ENCODE assay signal across 9 mouse cellular contexts in the genomic region with DNA sequence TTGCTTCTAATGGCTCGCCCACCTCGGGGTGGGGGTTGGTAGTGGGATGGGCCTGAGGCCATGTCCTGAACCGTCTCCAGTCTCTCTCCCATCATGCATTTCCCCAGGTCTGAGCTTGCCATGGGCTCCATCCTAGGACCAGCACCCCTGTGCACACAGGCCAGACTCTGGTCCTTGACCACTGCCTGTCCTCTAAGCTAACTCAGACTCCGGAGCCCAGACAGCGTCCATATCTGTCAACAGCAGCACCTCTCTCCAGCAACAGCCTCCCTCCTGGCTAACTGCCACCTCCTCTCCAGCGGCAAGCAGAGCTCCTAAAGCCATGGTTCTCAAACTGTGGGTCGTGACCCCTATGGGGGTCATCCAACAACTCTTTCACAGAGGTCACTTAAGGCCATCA. TPM values are rescaled to one million over a fixed set of nuclear protein-coding genes. Genes with fewer than 3 reads are reported as not detected.
A peak's percentile ranks its signal among the peaks of the same experiment; 100 is the strongest.
DNase-seq lines count a peak whose midpoint lies in the region; ATAC-seq and TF ChIP-seq lines count a peak whose summit lies in the region.
"Had no signal": no experiment of that assay in that cellular context is flagged by ENCODE, and none has a peak within 500 bp of the region (broad histone marks: within the 10 kb centered on the region; RNA-seq: fewer than 3 reads in every experiment).

No protein-coding gene starts in this region.

- H3K4me3 ChIP-seq in hindbrain, embryonic 10.5 days, result peak overlapping the region; percentile 47
- H3K4me3 ChIP-seq in hindbrain, postnatal 0 days (ENCODE audit: low read length), result no peak overlapping the region
- peak overlapping the region in 1 of 2 experiments; percentile 26; a peak in 1 of 4 replicates for H3K4me3 ChIP-seq in MEL (ENCODE audit: control insufficient read depth in 1 of 2, insufficient read depth in 1 of 2, low read depth in 2 of 2, low read length in 2 of 2)
- no peak overlapping the region for H3K4me3 ChIP-seq in forebrain, embryonic 13.5 days

- TF ChIP-seq POLR2A in MEL (IDR thresholded peaks at IDR 0.05; ENCODE audit: control insufficient read depth in 1 of 2, insufficient read depth in 1 of 2, low read depth in 1 of 2, low read length in 2 of 2, poor library complexity in 1 of 2), result no peak

- peak in 1 of 2 experiments; percentile 33; a peak in 1 of 4 replicates for TF ChIP-seq EP300 in MEL (IDR thresholded peaks at IDR 0.05; ENCODE audit: low read depth in 1 of 2, low read length in 2 of 2)

- no peak overlapping the region for H3K9ac ChIP-seq in hindbrain, postnatal 0 days (replicated peaks; ENCODE audit: low read length)
- H3K9ac ChIP-seq in MEL (ENCODE audit: control insufficient read depth, low read depth, low read length, poor library complexity, severe bottlenecking), result no peak overlapping the region
- H3K9ac ChIP-seq in forebrain, embryonic 13.5 days, result 0 out of 2 replicates have a peak overlapping the region, but pooled peaks have one; percentile 37

- no peak for DNase-seq in hindbrain, embryonic 10.5 days (ENCODE audit: low spot score)
- DNase-seq in hindbrain, postnatal 0 days (ENCODE audit: low spot score), result no peak
- peak; percentile 47 for DNase-seq in MEL (ENCODE audit: low read depth, low spot score)
- no peak for DNase-seq in right cerebral cortex, postnatal 14 days
- DNase-seq in thymus, postnatal 10 days (ENCODE audit: low spot score in 2 of 2), result no peak
- no peak for DNase-seq in cerebellum, adult 18-20 months

- ATAC-seq in hindbrain, postnatal 0 days, result no peak
- ATAC-seq in forebrain, embryonic 13.5 days, result peak; percentile 32; the same call in 1 of the 2 replicates
- peak; percentile 58 for ATAC-seq in megakaryocyte progenitor cell, adult 5-6 weeks (replicated peaks; ENCODE audit: poor library complexity)

- H3K9me3 ChIP-seq in hindbrain, embryonic 10.5 days, result no peaks in the 10 kb centered on the region
- no peaks in the 10 kb centered on the region for H3K9me3 ChIP-seq in hindbrain, postnatal 0 days (ENCODE audit: low read length)
- no peaks in the 10 kb centered on the region for H3K9me3 ChIP-seq in MEL (replicated peaks; ENCODE audit: insufficient read depth, low read length)
- H3K9me3 ChIP-seq in forebrain, embryonic 13.5 days (replicated peaks), result no peaks in the 10 kb centered on the region

- H3K4me2 ChIP-seq in hindbrain, postnatal 0 days (ENCODE audit: low read depth, low read length), result no peak overlapping the region
- peak overlapping the region; percentile 58 for H3K4me2 ChIP-seq in forebrain, embryonic 13.5 days

- TF ChIP-seq RAD21 in MEL (IDR thresholded peaks at IDR 0.05; ENCODE audit: low read depth, low read length), result no peak

- H3K4me1 ChIP-seq in hindbrain, embryonic 10.5 days (replicated peaks), result peaks cover 47% of the 10 kb centered on the region
- H3K4me1 ChIP-seq in hindbrain, postnatal 0 days (ENCODE audit: insufficient read depth, low read length), result peaks cover 7% of the 10 kb centered on the region; the same call in 1 of the 2 replicates
- H3K4me1 ChIP-seq in MEL (ENCODE audit: control insufficient read depth in 1 of 2, insufficient read depth in 2 of 2, low read length in 2 of 2), result peaks cover 0 to 10% of the 10 kb centered on the region in 2 experiments; a peak in 2 of 4 replicates
- peaks cover 15% of the 10 kb centered on the region for H3K4me1 ChIP-seq in forebrain, embryonic 13.5 days

- no peaks in the 10 kb centered on the region for H3K36me3 ChIP-seq in hindbrain, embryonic 10.5 days
- no peaks in the 10 kb centered on the region for H3K36me3 ChIP-seq in hindbrain, postnatal 0 days (ENCODE audit: insufficient read depth, low read length)
- H3K36me3 ChIP-seq in MEL (ENCODE audit: control insufficient read depth in 1 of 2, insufficient read depth in 2 of 2, low read length in 2 of 2), result no peaks in the 10 kb centered on the region; a peak in 1 of 4 replicates
- H3K36me3 ChIP-seq in forebrain, embryonic 13.5 days (ENCODE audit: poor library complexity, severe bottlenecking), result no peaks in the 10 kb centered on the region

- peaks cover 99% of the 10 kb centered on the region for H3K27me3 ChIP-seq in hindbrain, embryonic 10.5 days (ENCODE audit: insufficient read depth, poor library complexity, severe bottlenecking)
- no peaks in the 10 kb centered on the region for H3K27me3 ChIP-seq in hindbrain, postnatal 0 days (ENCODE audit: insufficient read depth, low read length)
- H3K27me3 ChIP-seq in MEL (ENCODE audit: control insufficient read depth in 1 of 2, insufficient read depth in 2 of 2, low read length in 2 of 2), result no peaks in the 10 kb centered on the region
- H3K27me3 ChIP-seq in forebrain, embryonic 13.5 days, result peaks cover 67% of the 10 kb centered on the region

- TF ChIP-seq CTCF in hindbrain, postnatal 0 days (IDR thresholded peaks at IDR 0.05; ENCODE audit: low read depth), result no peak
- no peak for TF ChIP-seq CTCF in MEL (IDR thresholded peaks at IDR 0.05 in 2 of 3, conservative IDR thresholded peaks at IDR 0.05 in 1 of 3; ENCODE audit: control insufficient read depth in 1 of 3, insufficient read depth in 1 of 3, low read depth in 2 of 3, low read length in 3 of 3, poor library complexity in 1 of 3, severe bottlenecking in 1 of 3)

- WGBS in hindbrain, embryonic 10.5 days, result 10% methylated on average over 7 of the region's 7 CpGs
- 13% methylated on average over 7 of the region's 7 CpGs for WGBS in hindbrain, postnatal 0 days
- WGBS in forebrain, embryonic 13.5 days, result 14% methylated on average over 7 of the region's 7 CpGs

- peak overlapping the region; percentile 86 for H3K27ac ChIP-seq in hindbrain, embryonic 10.5 days
- H3K27ac ChIP-seq in hindbrain, postnatal 0 days, result no peak overlapping the region
- H3K27ac ChIP-seq in MEL (ENCODE audit: control insufficient read depth, low read depth, low read length), result no peak overlapping the region
- no peak overlapping the region for H3K27ac ChIP-seq in forebrain, embryonic 13.5 days

- H3K79me2 ChIP-seq in MEL (ENCODE audit: control insufficient read depth, insufficient read depth, low read length, poor library complexity), result no peaks in the 10 kb centered on the region

TF ChIP-seq in MEL, 35 proteins besides CTCF, POLR2A, EP300 and RAD21:
- TF ChIP-seq ZKSCAN1 (IDR thresholded peaks at IDR 0.05; ENCODE audit: low read depth, low read length), result no peak
- TF ChIP-seq TAL1 (IDR thresholded peaks at IDR 0.05; ENCODE audit: low read length), result 0 out of 2 replicates have a peak, but pooled peaks have one; percentile 16
TF ChIP-seq in MEL: peak in this region for 1.

RNA-seq across cellular contexts. Expression of gene Dnajb8, which starts 14.4 kb away (rescaled TPM):
- not detected in 2 replicates for polyA plus RNA-seq in hindbrain, embryonic 10.5 days (2016; fragmentation: Nextera tagmentation; extraction: Ambion mirVana)
- total RNA-seq in hindbrain, postnatal 0 days (2014; rRNA removed), result not detected in 2 replicates
- not detected in 2 replicates for polyA plus RNA-seq in hindbrain, postnatal 0 days (2015; fragmentation: Nextera tagmentation; extraction: Ambion mirVana)
- total RNA-seq in MEL (2012; rRNA removed), result not detected in 2 replicates
- not detected for polyA plus RNA-seq in MEL (2012; ENCODE audit: insufficient read depth in 1 of 2, insufficient read length in 2 of 2, low read depth in 1 of 2, low replicate concordance in 2 of 2, missing spikeins in 1 of 2)
- not detected in 2 replicates for polyA plus RNA-seq in forebrain, embryonic 13.5 days (2015; fragmentation: Nextera tagmentation; extraction: Ambion mirVana)
- total RNA-seq in megakaryocyte progenitor cell, adult 5-6 weeks (2015), result not detected in 2 replicates
- total RNA-seq in megakaryocyte progenitor cell, adult 5-6 weeks (2017), result not detected in 2 replicates
- polyA plus RNA-seq: small intestine, adult 2 months had no signal

RNA-seq across cellular contexts. Expression of gene Gata2, which starts 42.8 kb away (rescaled TPM):
- 20.0 and 20.8 TPM in 2 replicates for polyA plus RNA-seq in hindbrain, embryonic 10.5 days (2016; fragmentation: Nextera tagmentation; extraction: Ambion mirVana)
- total RNA-seq in hindbrain, postnatal 0 days (2014; rRNA removed), result 6.1 and 7.5 TPM in 2 replicates
- 17.9 and 19.7 TPM in 2 replicates for polyA plus RNA-seq in hindbrain, postnatal 0 days (2015; fragmentation: Nextera tagmentation; extraction: Ambion mirVana)
- 3.7 and 7.7 TPM in 2 replicates for total RNA-seq in MEL (2012; rRNA removed)
- polyA plus RNA-seq in MEL (2012; ENCODE audit: insufficient read depth in 1 of 2, insufficient read length in 2 of 2, low read depth in 1 of 2, low replicate concordance in 2 of 2, missing spikeins in 1 of 2), result 10 to 100 TPM in 1 of 2 experiments, not detected in 1; 12.4 TPM
- 2.3 and 3.2 TPM in 2 replicates for polyA plus RNA-seq in forebrain, embryonic 13.5 days (2015; fragmentation: Nextera tagmentation; extraction: Ambion mirVana)
- total RNA-seq in megakaryocyte progenitor cell, adult 5-6 weeks (2015), result 11.2 and 19.8 TPM in 2 replicates
- total RNA-seq in megakaryocyte progenitor cell, adult 5-6 weeks (2017), result 6.0 and 10.1 TPM in 2 replicates
